Mouse (Mus musculus) MEL (cell line): ENCODE results near the gene Tnp2. TPM values are rescaled to one million over a fixed set of nuclear protein-coding genes. Genes with fewer than 3 reads are reported as not detected.
A peak's percentile ranks its signal among the peaks of the same experiment; 100 is the strongest.

Experiments used
- DNase-seq: peaks from one replicate; pipeline ENCODE4 v3.0.0; 2011; ENCODE audit warnings: low read depth, low spot score
- H3K27ac ChIP-seq: 2 replicates; pipeline ENCODE4 v1.5.1; 2012; ENCODE audit warnings: low read depth, mild to moderate bottlenecking, control low read depth, low read length, moderate library complexity; ENCODE audit not compliant: control insufficient read depth
- H3K27me3 ChIP-seq, 2 experiments: fragments of 150-350 bp in 1 of 2; sonication (generic) in 1 of 2; 2 replicates each; pipeline ENCODE4 v1.6.1; 2012; ENCODE audit warnings: low read length in 2 of 2, mild to moderate bottlenecking in 2 of 2, improper control_type of control experiment in 1 of 2, moderate library complexity in 1 of 2; ENCODE audit not compliant: insufficient read depth in 2 of 2, control insufficient read depth in 1 of 2
- H3K36me3 ChIP-seq, 2 experiments: 2 replicates each; pipeline ENCODE4 v1.6.1; 2012 to 2014; ENCODE audit warnings: low read length in 2 of 2, improper control_type of control experiment in 1 of 2, inconsistent platforms in 1 of 2, mild to moderate bottlenecking in 1 of 2; ENCODE audit not compliant: insufficient read depth in 2 of 2, control insufficient read depth in 1 of 2
- H3K4me1 ChIP-seq, 2 experiments: fragments of 150-350 bp in 1 of 2; sonication (generic) in 1 of 2; 2 replicates each; pipeline ENCODE4 v1.6.1; 2012; ENCODE audit warnings: low read length in 2 of 2, improper control_type of control experiment in 1 of 2, mild to moderate bottlenecking in 1 of 2; ENCODE audit not compliant: insufficient read depth in 2 of 2, control insufficient read depth in 1 of 2
- H3K4me3 ChIP-seq, 2 experiments: fragments of 150-350 bp in 1 of 2; sonication (generic) in 1 of 2; 2 replicates each; pipeline ENCODE4 v1.5.1; 2012; ENCODE audit warnings: low read depth in 2 of 2, low read length in 2 of 2, mild to moderate bottlenecking in 2 of 2, moderate library complexity in 2 of 2, control low read depth in 1 of 2, improper control_type of control experiment in 1 of 2; ENCODE audit not compliant: control insufficient read depth in 1 of 2, insufficient read depth in 1 of 2
- H3K79me2 ChIP-seq: 2 replicates; pipeline ENCODE4 v1.6.1; 2012; ENCODE audit warnings: mild to moderate bottlenecking, low read length, moderate library complexity; ENCODE audit not compliant: control insufficient read depth, poor library complexity, insufficient read depth
- H3K9ac ChIP-seq: 2 replicates; pipeline ENCODE4 v1.6.1; 2012; ENCODE audit warnings: low read depth, mild to moderate bottlenecking, control low read depth, low read length, moderate library complexity; ENCODE audit not compliant: control insufficient read depth, poor library complexity, severe bottlenecking
- H3K9me3 ChIP-seq: fragments of 150-350 bp; sonication (generic); replicated peaks from 2 replicates; pipeline ENCODE4 v1.6.1; 2012; ENCODE audit warnings: mild to moderate bottlenecking, low read length, improper control_type of control experiment, moderate library complexity; ENCODE audit not compliant: insufficient read depth
- CHD2 ChIP-seq: IDR thresholded peaks from 2 replicates; pipeline ENCODE4 v1.6.1; 2011; ENCODE audit warnings: low read length, improper control_type of control experiment
- CTCF ChIP-seq, 3 experiments: IDR thresholded peaks in 2 of 3; conservative IDR thresholded peaks in 1 of 3; 2 replicates each; pipeline ENCODE4 v1.5.1; 2011 to 2012; ENCODE audit warnings: low read length in 3 of 3, low read depth in 2 of 3, mild to moderate bottlenecking in 2 of 3, improper control_type of control experiment in 1 of 3, inconsistent platforms in 1 of 3, mixed read lengths in 1 of 3, moderate library complexity in 1 of 3; ENCODE audit not compliant: control insufficient read depth in 1 of 3, insufficient read depth in 1 of 3, poor library complexity in 1 of 3, severe bottlenecking in 1 of 3
- E2F4 ChIP-seq: IDR thresholded peaks from 2 replicates; pipeline ENCODE4 v1.6.1; 2011; ENCODE audit warnings: low read depth, low read length, improper control_type of control experiment, borderline replicate concordance
- HCFC1 ChIP-seq: IDR thresholded peaks from 2 replicates; pipeline ENCODE4 v1.6.1; 2012; ENCODE audit warnings: low read depth, mild to moderate bottlenecking, inconsistent platforms, low read length, improper control_type of control experiment, moderate library complexity
- MXI1 ChIP-seq: IDR thresholded peaks from 2 replicates; pipeline ENCODE4 v1.6.1; 2011; ENCODE audit warnings: mild to moderate bottlenecking, low read depth, low read length, improper control_type of control experiment
- MYB ChIP-seq: IDR thresholded peaks from 2 replicates; pipeline ENCODE4 v1.6.1; 2011; ENCODE audit warnings: mild to moderate bottlenecking, low read depth, low read length, improper control_type of control experiment
- NRF1 ChIP-seq: IDR thresholded peaks from 2 replicates; pipeline ENCODE4 v1.6.1; 2014; ENCODE audit warnings: low read depth, mild to moderate bottlenecking, inconsistent platforms, low read length, improper control_type of control experiment, moderate library complexity; ENCODE audit not compliant: poor library complexity, insufficient read depth, severe bottlenecking
- TAL1 ChIP-seq: IDR thresholded peaks from 2 replicates; pipeline ENCODE4 v1.6.1; 2012; ENCODE audit warnings: mild to moderate bottlenecking, inconsistent platforms, low read length, moderate library complexity, mixed read lengths
- TBP ChIP-seq: IDR thresholded peaks from 2 replicates; pipeline ENCODE4 v1.8.0; 2011; ENCODE audit warnings: low read depth, low read length, improper control_type of control experiment
- UBTF ChIP-seq: IDR thresholded peaks from 2 replicates; pipeline ENCODE4 v1.6.1; 2012; ENCODE audit warnings: low read depth, mild to moderate bottlenecking, inconsistent platforms, low read length, improper control_type of control experiment, moderate library complexity, borderline replicate concordance; ENCODE audit not compliant: insufficient read depth
- USF2 ChIP-seq, 2 experiments: IDR thresholded peaks; 2 replicates each; pipeline ENCODE4 v1.6.1; 2011 to 2012; ENCODE audit warnings: improper control_type of control experiment in 2 of 2, low read length in 2 of 2, borderline replicate concordance in 1 of 2, inconsistent platforms in 1 of 2, low read depth in 1 of 2, mild to moderate bottlenecking in 1 of 2; ENCODE audit not compliant: insufficient read depth in 1 of 2
- ZC3H11A ChIP-seq: IDR thresholded peaks from 2 replicates; pipeline ENCODE4 v1.6.1; 2012; ENCODE audit warnings: low read depth, mild to moderate bottlenecking, inconsistent platforms, low read length, improper control_type of control experiment
- ZKSCAN1 ChIP-seq: IDR thresholded peaks from 2 replicates; pipeline ENCODE4 v1.6.1; 2012; ENCODE audit warnings: low read depth, mild to moderate bottlenecking, inconsistent platforms, low read length, improper control_type of control experiment, moderate library complexity
- ZNF384 ChIP-seq: IDR thresholded peaks from 2 replicates; pipeline ENCODE4 v1.6.1; 2012; ENCODE audit warnings: low read depth, mild to moderate bottlenecking, inconsistent platforms, low read length, improper control_type of control experiment
- polyA plus RNA-seq, 2 experiments: library from polyadenylated mRNA; stranded (reverse) in 1 of 2; unstranded in 1 of 2; fragments of >175 nt in 1 of 2; fragments of >200 nt in 1 of 2; gene quantifications; 2 replicates each; pipeline versions ENCODE4 v1.2.1 to v1.2.4; 2012; ENCODE audit warnings: low replicate concordance in 2 of 2, low read depth in 1 of 2; ENCODE audit not compliant: insufficient read length in 2 of 2, insufficient read depth in 1 of 2, missing spikeins in 1 of 2
- total RNA-seq: library from RNA; depleted of rRNA; stranded (reverse); fragments of 300-350 nt; gene quantifications from 2 replicates; pipeline ENCODE4 v1.2.3, GENCODE M21; 2012

The Tnp2 gene
- total and polyA plus RNA-seq, 3 experiments, result not detected

- H3K4me1 ChIP-seq, result peaks cover 0 to 3% of the 10 kb centered on the region in 2 experiments; a peak in 1 of 4 replicates
- no peaks in the 10 kb centered on the region; the same call in 1 of the 2 replicates for H3K79me2 ChIP-seq
- no peak for DNase-seq
- TF ChIP-seq CHD2 (no peak), ZNF384 (peak; percentile 52)
- H3K27me3 ChIP-seq, result peaks cover 0 to 4% of the 10 kb centered on the region in 2 experiments; a peak in 2 of 4 replicates
- no peak overlapping the region for H3K9ac ChIP-seq
- H3K27ac ChIP-seq, result no peak overlapping the region
- H3K4me3 ChIP-seq, result no peak overlapping the region
- H3K9me3 ChIP-seq, result no peaks in the 10 kb centered on the region
- no peaks in the 10 kb centered on the region for H3K36me3 ChIP-seq
Measured at GRCm38 (mm10) chr16:10787548-10788058, 857 bp downstream of the Tnp2 start.

GRCm38 (mm10) chr16:10786782-10787547 is 1.5 kb downstream of the Tnp2 start:
- no peaks in the 10 kb centered on the region; the same call in 1 of the 2 replicates for H3K79me2 ChIP-seq
- TF ChIP-seq TBP (no peak), HCFC1 (no peak), ZKSCAN1 (no peak), E2F4 (no peak), TAL1 (no peak), CTCF (IDR thresholded peaks at IDR 0.05 in 2 of 3, conservative IDR thresholded peaks at IDR 0.05 in 1 of 3; ENCODE audit: control insufficient read depth in 1 of 3, insufficient read depth in 1 of 3, low read depth in 2 of 3, low read length in 3 of 3, poor library complexity in 1 of 3, severe bottlenecking in 1 of 3) (no peak), MXI1 (no peak), UBTF (no peak), ZC3H11A (no peak), MYB (no peak), NRF1 (no peak), USF2 (IDR thresholded peaks at IDR 0.05; ENCODE audit: borderline replicate concordance in 1 of 2, insufficient read depth in 1 of 2, low read depth in 1 of 2, low read length in 2 of 2) (no peak)
- TF ChIP-seq, all 39 proteins: peak for 0
- Histone ChIP-seq H3K9ac (no peak overlapping the region), H3K4me1 (peaks cover 0 to 3% of the 10 kb centered on the region in 2 experiments; a peak in 1 of 4 replicates), H3K4me3 (0 out of 4 replicates have a peak overlapping the region, but pooled peaks of 1 of the 2 experiments have one; percentile 25), H3K9me3 (no peaks in the 10 kb centered on the region), H3K36me3 (no peaks in the 10 kb centered on the region), H3K27me3 (peaks cover 0 to 4% of the 10 kb centered on the region in 2 experiments; a peak in 2 of 4 replicates), H3K27ac (no peak overlapping the region)
- no peak for DNase-seq
